Mouse (Mus musculus) cortical plate, adult 2 months (tissue): ENCODE results near the gene Hadhb.

Experiments
- CTCF ChIP-seq: fragments of 200-500 bp; IDR thresholded peaks from 2 replicates; pipeline ENCODE4 v1.5.1; 2011; ENCODE audit warnings: mild to moderate bottlenecking, control low read depth, low read length; ENCODE audit not compliant: insufficient read depth; ENCODE audit errors: extremely low read depth
- POLR2A ChIP-seq: fragments of 200-500 bp; IDR thresholded peaks from 2 replicates; pipeline ENCODE4 v1.6.1; 2011; ENCODE audit warnings: mild to moderate bottlenecking, low read length, control low read depth; ENCODE audit not compliant: insufficient read depth; ENCODE audit errors: extremely low read depth

DNA sequence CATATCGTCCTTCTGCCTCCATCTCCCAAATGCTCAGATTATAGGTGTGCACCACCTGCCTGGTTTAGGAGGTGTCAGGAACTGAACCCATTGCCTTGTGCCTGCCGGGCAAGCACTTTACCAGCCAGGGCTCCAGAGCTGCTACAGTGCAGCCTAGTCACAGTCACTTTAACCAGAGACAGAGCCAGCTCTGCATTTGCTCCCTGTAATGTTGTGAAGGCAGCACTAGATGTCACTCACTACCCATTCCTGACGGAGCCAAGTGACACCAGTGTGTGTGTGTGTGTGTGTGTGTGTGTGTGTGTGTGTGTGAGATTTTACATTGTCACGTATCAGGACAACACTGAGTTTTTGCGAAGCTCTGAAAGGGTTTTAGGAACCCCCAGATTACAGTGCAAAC is 46.5 kb downstream of the Hadhb start:
- TF ChIP-seq CTCF (peak; percentile 83), POLR2A (no peak)
